Mouse (Mus musculus): ENCODE results near the gene Gm44503. TPM values are rescaled to one million over a fixed set of nuclear protein-coding genes. Genes with fewer than 3 reads are reported as not detected.

Gene Gm44503
- polyA plus RNA-seq, 1 experiment from 2014 or later, result not detected

- H3K27ac ChIP-seq, result peak within 1 kb of the TSS; percentile 86
Measured at GRCm38 (mm10) chr9:72985250-72986220, 26.9 kb downstream of the Gm44503 start, which contains the start of the genes Ccpg1os and Ccpg1. TSS of gene Ccpg1os (minus strand) at chr9:72985382. TSS of gene Ccpg1 (plus strand) at chr9:72985429.

GRCm38 (mm10) chr9:72987703-72988102, 29.1 kb downstream of the Gm44503 start:
- Histone ChIP-seq H3K4me3 (no peak overlapping the region), H3K4me1 (replicated peaks) (peaks cover 19% of the 10 kb centered on the region), H3K9me3 (no peaks in the 10 kb centered on the region), H3K36me3 (no peaks in the 10 kb centered on the region), H3K27ac (no peak overlapping the region), H3K27me3 (ENCODE audit: insufficient read depth, poor library complexity, severe bottlenecking) (no peaks in the 10 kb centered on the region)
- DNase-seq (ENCODE audit: low spot score), result no peak
- WGBS, result 84% methylated on average over 3 of the region's 3 CpGs

More at GRCm38 (mm10) chr9:72985250-72986220, 26.9 kb downstream of the Gm44503 start, which contains the start of the genes Ccpg1os and Ccpg1:
- under 1% methylated on average over 88 of the region's 88 CpGs for WGBS
- Histone ChIP-seq H3K36me3 (no peaks in the 10 kb centered on the region), H3K4me3 (peak within 1 kb of the TSS; percentile 92), H3K9me3 (no peaks in the 10 kb centered on the region), H3K4me1 (replicated peaks) (peaks cover 19% of the 10 kb centered on the region), H3K27me3 (ENCODE audit: insufficient read depth, poor library complexity, severe bottlenecking) (no peaks in the 10 kb centered on the region)
- peak; percentile 97 for DNase-seq (ENCODE audit: low spot score)

- H3K27me3 ChIP-seq (ENCODE audit: insufficient read depth, poor library complexity, severe bottlenecking), result no peaks in the 10 kb centered on the region
- no peak overlapping the region for H3K4me3 ChIP-seq
- no peaks in the 10 kb centered on the region for H3K9me3 ChIP-seq
- WGBS, result 87% methylated on average over 5 of the region's 5 CpGs
- DNase-seq (ENCODE audit: low spot score), result no peak
- no peaks in the 10 kb centered on the region for H3K36me3 ChIP-seq
- peaks cover 19% of the 10 kb centered on the region for H3K4me1 ChIP-seq (replicated peaks)
- no peak overlapping the region for H3K27ac ChIP-seq
Measured at GRCm38 (mm10) chr9:72988706-72989105, 30.1 kb downstream of the Gm44503 start.

- 94% methylated on average over 2 of the region's 2 CpGs for WGBS
- Histone ChIP-seq H3K4me3 (no peak overlapping the region), H3K27ac (no peak overlapping the region), H3K36me3 (no peaks in the 10 kb centered on the region), H3K9me3 (no peaks in the 10 kb centered on the region), H3K4me1 (replicated peaks) (peaks cover 2% of the 10 kb centered on the region), H3K27me3 (ENCODE audit: insufficient read depth, poor library complexity, severe bottlenecking) (no peaks in the 10 kb centered on the region)
- DNase-seq (ENCODE audit: low spot score), result no peak
Measured at GRCm38 (mm10) chr9:72991420-72991819, 32.8 kb downstream of the Gm44503 start.

- H3K27me3 ChIP-seq (ENCODE audit: insufficient read depth, poor library complexity, severe bottlenecking), result no peaks in the 10 kb centered on the region
- H3K27ac ChIP-seq, result no peak overlapping the region
- no peaks in the 10 kb centered on the region for H3K4me1 ChIP-seq (replicated peaks)
- H3K4me3 ChIP-seq, result no peak overlapping the region
- no peaks in the 10 kb centered on the region for H3K36me3 ChIP-seq
- H3K9me3 ChIP-seq, result no peaks in the 10 kb centered on the region
- DNase-seq (ENCODE audit: low spot score), result no peak
- WGBS, result 89% methylated on average over 5 of the region's 5 CpGs
Measured at GRCm38 (mm10) chr9:72992576-72992975, 33.9 kb downstream of the Gm44503 start.

GRCm38 (mm10) chr9:72996167-72996566, 37.5 kb downstream of the Gm44503 start:
- no peaks in the 10 kb centered on the region for H3K4me1 ChIP-seq (replicated peaks)
- H3K36me3 ChIP-seq, result no peaks in the 10 kb centered on the region
- DNase-seq (ENCODE audit: low spot score), result no peak
- no peaks in the 10 kb centered on the region for H3K9me3 ChIP-seq
- H3K27ac ChIP-seq, result no peak overlapping the region
- no peak overlapping the region for H3K4me3 ChIP-seq
- no peaks in the 10 kb centered on the region for H3K27me3 ChIP-seq (ENCODE audit: insufficient read depth, poor library complexity, severe bottlenecking)

GRCm38 (mm10) chr9:72996806-72997205, 38.2 kb downstream of the Gm44503 start:
- Histone ChIP-seq H3K36me3 (peaks cover 1% of the 10 kb centered on the region; the same call in 1 of the 2 replicates), H3K9me3 (no peaks in the 10 kb centered on the region), H3K4me1 (replicated peaks) (no peaks in the 10 kb centered on the region), H3K27me3 (ENCODE audit: insufficient read depth, poor library complexity, severe bottlenecking) (no peaks in the 10 kb centered on the region), H3K4me3 (no peak overlapping the region), H3K27ac (no peak overlapping the region)
- no peak for DNase-seq (ENCODE audit: low spot score)
- 61% methylated on average over 7 of the region's 7 CpGs for WGBS

GRCm38 (mm10) chr9:73000487-73000886, 41.8 kb downstream of the Gm44503 start:
- Histone ChIP-seq H3K27ac (no peak overlapping the region), H3K9me3 (no peaks in the 10 kb centered on the region), H3K4me3 (no peak overlapping the region), H3K36me3 (peaks cover 8% of the 10 kb centered on the region), H3K27me3 (ENCODE audit: insufficient read depth, poor library complexity, severe bottlenecking) (no peaks in the 10 kb centered on the region), H3K4me1 (replicated peaks) (no peaks in the 10 kb centered on the region)
- no peak for DNase-seq (ENCODE audit: low spot score)
- 72% methylated on average over 2 of the region's 2 CpGs for WGBS

GRCm38 (mm10) chr9:73001314-73002011, 42.8 kb downstream of the Gm44503 start:
- Histone ChIP-seq H3K27ac (no peak overlapping the region), H3K4me1 (replicated peaks) (no peaks in the 10 kb centered on the region), H3K36me3 (peaks cover 18% of the 10 kb centered on the region), H3K9me3 (no peaks in the 10 kb centered on the region), H3K27me3 (ENCODE audit: insufficient read depth, poor library complexity, severe bottlenecking) (no peaks in the 10 kb centered on the region), H3K4me3 (no peak overlapping the region)
- no peak for DNase-seq (ENCODE audit: low spot score)
- 90% methylated on average over 13 of the region's 13 CpGs for WGBS

- no peaks in the 10 kb centered on the region for H3K9me3 ChIP-seq
- no peak for DNase-seq (ENCODE audit: low spot score)
- H3K4me1 ChIP-seq (replicated peaks), result no peaks in the 10 kb centered on the region
- no peak overlapping the region for H3K27ac ChIP-seq
- peaks cover 21% of the 10 kb centered on the region for H3K36me3 ChIP-seq
- no peak overlapping the region for H3K4me3 ChIP-seq
- H3K27me3 ChIP-seq (ENCODE audit: insufficient read depth, poor library complexity, severe bottlenecking), result no peaks in the 10 kb centered on the region
- WGBS, result 82% methylated on average over 3 of the region's 3 CpGs
Measured at GRCm38 (mm10) chr9:73002177-73002576, 43.5 kb downstream of the Gm44503 start.

GRCm38 (mm10) chr9:73004076-73004475, 45.4 kb downstream of the Gm44503 start:
- DNase-seq (ENCODE audit: low spot score), result no peak
- H3K9me3 ChIP-seq, result no peaks in the 10 kb centered on the region
- H3K4me3 ChIP-seq, result no peak overlapping the region
- no peak overlapping the region for H3K27ac ChIP-seq
- 87% methylated on average over 8 of the region's 8 CpGs for WGBS
- no peaks in the 10 kb centered on the region for H3K4me1 ChIP-seq (replicated peaks)
- H3K27me3 ChIP-seq (ENCODE audit: insufficient read depth, poor library complexity, severe bottlenecking), result no peaks in the 10 kb centered on the region
- peaks cover 21% of the 10 kb centered on the region for H3K36me3 ChIP-seq

GRCm38 (mm10) chr9:73005106-73005505, 46.5 kb downstream of the Gm44503 start:
- Histone ChIP-seq H3K36me3 (peaks cover 24% of the 10 kb centered on the region), H3K9me3 (no peaks in the 10 kb centered on the region), H3K4me3 (no peak overlapping the region), H3K27me3 (ENCODE audit: insufficient read depth, poor library complexity, severe bottlenecking) (no peaks in the 10 kb centered on the region), H3K27ac (no peak overlapping the region), H3K4me1 (replicated peaks) (no peaks in the 10 kb centered on the region)
- DNase-seq (ENCODE audit: low spot score), result no peak
- 92% methylated on average over 6 of the region's 6 CpGs for WGBS

GRCm38 (mm10) chr9:73006175-73006574, 47.5 kb downstream of the Gm44503 start:
- 89% methylated on average over 3 of the region's 3 CpGs for WGBS
- H3K27ac ChIP-seq, result no peak overlapping the region
- H3K4me1 ChIP-seq (replicated peaks), result no peaks in the 10 kb centered on the region
- no peak for DNase-seq (ENCODE audit: low spot score)
- H3K27me3 ChIP-seq (ENCODE audit: insufficient read depth, poor library complexity, severe bottlenecking), result no peaks in the 10 kb centered on the region
- H3K4me3 ChIP-seq, result no peak overlapping the region
- peaks cover 30% of the 10 kb centered on the region for H3K36me3 ChIP-seq
- no peaks in the 10 kb centered on the region for H3K9me3 ChIP-seq
